In genomic region chr12:26469098-26470041, GRCm38 (mm10) we compare ENCODE assay signal across 8 mouse cellular contexts. TPM values are rescaled to one million over a fixed set of nuclear protein-coding genes. Genes with fewer than 3 reads are reported as not detected.
DNase-seq lines count a peak whose midpoint lies in the region; ATAC-seq and TF ChIP-seq lines count a peak whose summit lies in the region.

Gene Cmpk2 (plus strand): TSS chr12:26469204.

- ATAC-seq in forebrain, postnatal 0 days: peak; percentile 86
- ATAC-seq in lung, embryonic 14.5 days (ENCODE audit: insufficient read depth): peak; percentile 87
- ATAC-seq in neutrophil, adult 5-6 weeks (ENCODE audit: extremely low read depth, insufficient number of reproducible peaks, low FRiP score, poor library complexity, severe bottlenecking): peak; percentile 87

- no peaks in the 10 kb centered on the region for H3K9me3 ChIP-seq in forebrain, postnatal 0 days (ENCODE audit: low read length)
- no peaks in the 10 kb centered on the region for H3K9me3 ChIP-seq in lung, embryonic 14.5 days (ENCODE audit: low read depth, low read length)

- no peaks in the 10 kb centered on the region for H3K4me1 ChIP-seq in cerebellum, adult 2 months (ENCODE audit: control insufficient read depth, insufficient read depth, low read length)
- peaks cover 10% of the 10 kb centered on the region; the same call in 1 of the 2 replicates for H3K4me1 ChIP-seq in forebrain, postnatal 0 days (ENCODE audit: insufficient read depth)
- 0 out of 2 replicates have a peak, but pooled peaks cover 4% of the 10 kb centered on the region for H3K4me1 ChIP-seq in lung, embryonic 14.5 days (ENCODE audit: insufficient read depth)

- peak within 1 kb of the TSS; percentile 98 for H3K4me2 ChIP-seq in forebrain, postnatal 0 days (ENCODE audit: low read depth)
- H3K4me2 ChIP-seq in lung, embryonic 14.5 days: peak within 1 kb of the TSS; percentile 98

- peak within 1 kb of the TSS; percentile 84 for H3K9ac ChIP-seq in forebrain, postnatal 0 days
- H3K9ac ChIP-seq in lung, embryonic 14.5 days: peak within 1 kb of the TSS; percentile 71

- H3K36me3 ChIP-seq in forebrain, postnatal 0 days (ENCODE audit: insufficient read depth): no peaks in the 10 kb centered on the region
- no peaks in the 10 kb centered on the region for H3K36me3 ChIP-seq in lung, embryonic 14.5 days (ENCODE audit: insufficient read depth)

- H3K27ac ChIP-seq in cerebellum, adult 2 months (ENCODE audit: insufficient read depth, low read length): peak within 1 kb of the TSS; percentile 51
- H3K27ac ChIP-seq in forebrain, postnatal 0 days (ENCODE audit: low read depth, low read length): peak within 1 kb of the TSS; percentile 91
- H3K27ac ChIP-seq in lung, embryonic 14.5 days (ENCODE audit: low read depth): peak within 1 kb of the TSS; percentile 89

- H3K27me3 ChIP-seq in cerebellum, adult 2 months (ENCODE audit: control insufficient read depth, insufficient read depth, low read length): no peaks in the 10 kb centered on the region
- no peaks in the 10 kb centered on the region for H3K27me3 ChIP-seq in forebrain, postnatal 0 days (ENCODE audit: insufficient read depth, low read length)
- 0 out of 2 replicates have a peak, but pooled peaks cover 3% of the 10 kb centered on the region for H3K27me3 ChIP-seq in lung, embryonic 14.5 days (ENCODE audit: insufficient read depth, low read length)

- no peak for TF ChIP-seq CTCF in cerebellum, adult 2 months (IDR thresholded peaks at IDR 0.05; ENCODE audit: borderline replicate concordance, insufficient read depth, low read depth, low read length)
- peak; percentile 25; the same call in 1 of the 2 replicates for TF ChIP-seq CTCF in forebrain, postnatal 0 days (IDR thresholded peaks at IDR 0.05; ENCODE audit: low read depth)
- peak; percentile 41 for TF ChIP-seq CTCF in lung, embryonic 14.5 days (IDR thresholded peaks at IDR 0.05; ENCODE audit: low read depth)

- WGBS in cerebellum, adult 2 months: under 1% methylated on average over 69 of the region's 69 CpGs
- 2% methylated on average over 68 of the region's 69 CpGs for WGBS in forebrain, postnatal 0 days
- under 1% methylated on average over 69 of the region's 69 CpGs for WGBS in lung, embryonic 14.5 days

- peak within 1 kb of the TSS; percentile 60 for H3K4me3 ChIP-seq in cerebellum, adult 2 months (replicated peaks; ENCODE audit: insufficient read depth, low read depth, low read length)
- peak within 1 kb of the TSS; percentile 51 for H3K4me3 ChIP-seq in forebrain, postnatal 0 days (ENCODE audit: low read depth, low read length)
- H3K4me3 ChIP-seq in lung, embryonic 14.5 days (ENCODE audit: low read depth, low read length): peak within 1 kb of the TSS; percentile 65

- peak; percentile 16; the same call in 1 of the 2 replicates for TF ChIP-seq POLR2A in cerebellum, adult 2 months (IDR thresholded peaks at IDR 0.05; ENCODE audit: borderline replicate concordance, insufficient read depth, low read length)

- peak; percentile 83 for DNase-seq in ES-CJ7 (ENCODE audit: low read depth, low spot score)
- peak; percentile 88 to 92 for DNase-seq in cerebellum, adult 2 months
- peak; percentile 92 for DNase-seq in forebrain, postnatal 0 days
- DNase-seq in heart, postnatal 4 days: peak; percentile 82
- peak; percentile 83 to 90 for DNase-seq in layer of hippocampus, adult 8-10 months (ENCODE audit: low spot score in 2 of 2)
- DNase-seq in lung, embryonic 14.5 days: peak; percentile 84
- peak; percentile 78 for DNase-seq in testis, postnatal 14 days (ENCODE audit: low spot score)

RNA-seq across cellular contexts. Expression of gene Cmpk2, which starts in this region (rescaled TPM):
- polyA plus RNA-seq in cerebellum, adult 2 months (2012; rRNA removed): 13.2 and 14.0 TPM in 2 replicates
- 23.1 and 25.1 TPM in 2 replicates for total RNA-seq in forebrain, postnatal 0 days (2014; rRNA removed)
- polyA plus RNA-seq in forebrain, postnatal 0 days (2015; fragmentation: Nextera tagmentation; extraction: Ambion mirVana): 18.2 and 21.0 TPM in 2 replicates
- total RNA-seq in heart, postnatal 4 days (2021): 1 to 10 TPM; 4.0 to 4.2 TPM
- total RNA-seq in layer of hippocampus, adult 8-10 months (2022): 10 to 100 TPM; 16.0 to 19.1 (median 16.3) TPM
- polyA plus RNA-seq in lung, embryonic 14.5 days (2014; fragmentation: Nextera tagmentation; extraction: Ambion mirVana): 5.8 and 6.8 TPM in 2 replicates
- 35.9 and 51.3 TPM in 2 replicates for total RNA-seq in neutrophil, adult 5-6 weeks (2017)

Comparison
In these comparisons a context has a peak if more than half of its experiments do, and no peak if none do; other contexts are left out.
1. Peak in every context shown above with its lines: DNase-seq, ATAC-seq, H3K4me3 ChIP-seq and H3K27ac ChIP-seq.